Mouse (Mus musculus) hindbrain, embryonic 14.5 days (tissue): ENCODE measurements around the gene Htra1. TPM values are rescaled to one million over a fixed set of nuclear protein-coding genes. Genes with fewer than 3 reads are reported as not detected.

ENCODE experiments used
- ATAC-seq: fragments of 200-750 bp; cut with Nextera tagmentation; 2 replicates; pipeline ENCODE4 v1.8.0; 2017; ENCODE audit warnings: moderate number of reproducible peaks, mild to moderate bottlenecking, moderate TSS enrichment, moderate library complexity; ENCODE audit not compliant: low FRiP score
- DNase-seq: peaks from one replicate; pipeline ENCODE4 v3.0.0-alpha.2; 2015; ENCODE audit warnings: low spot score
- H3K27ac ChIP-seq: fragments of 300-500 bp; sonication (generic); 2 replicates; pipeline ENCODE4 v1.5.1; 2014; ENCODE audit warnings: mild to moderate bottlenecking, moderate library complexity
- H3K27me3 ChIP-seq: fragments of 300-500 bp; sonication (generic); 2 replicates; pipeline ENCODE4 v1.6.1; 2014; ENCODE audit warnings: mild to moderate bottlenecking, low read length, mixed read lengths; ENCODE audit not compliant: control insufficient read depth, insufficient read depth
- H3K36me3 ChIP-seq: fragments of 300-500 bp; sonication (generic); replicated peaks from 2 replicates; pipeline ENCODE4 v1.6.1; 2014; ENCODE audit not compliant: control insufficient read depth, insufficient read depth
- H3K4me1 ChIP-seq: fragments of 300-500 bp; sonication (generic); replicated peaks from 2 replicates; pipeline ENCODE4 v1.6.1; 2014; ENCODE audit warnings: antibody characterized with exemption, low read length, mixed read lengths; ENCODE audit not compliant: control insufficient read depth, insufficient read depth
- H3K4me2 ChIP-seq: fragments of 300-500 bp; sonication (generic); replicated peaks from 2 replicates; pipeline ENCODE4 v1.6.1; 2014; ENCODE audit warnings: mild to moderate bottlenecking, moderate library complexity
- H3K4me3 ChIP-seq: fragments of 300-500 bp; sonication (generic); replicated peaks from 2 replicates; pipeline ENCODE4 v1.5.1; 2014; ENCODE audit warnings: mild to moderate bottlenecking, low read length
- H3K9ac ChIP-seq: fragments of 300-500 bp; sonication (generic); 2 replicates; pipeline ENCODE4 v1.6.1; 2014
- H3K9me3 ChIP-seq: fragments of 300-500 bp; sonication (generic); 2 replicates; pipeline ENCODE4 v1.6.1; 2016; ENCODE audit warnings: low read length; ENCODE audit not compliant: control insufficient read depth
- WGBS: fragments of 180-500 bp; shearing (Covaris S2); extraction: QIAGEN DNeasy Blood & Tissue Kit; methylation state at CpG from one replicate; pipeline ENCODE4 v1.1.7; 2014; 5-methylcytosine and 5-hydroxymethylcytosine counted together
- polyA plus RNA-seq: library from polyadenylated mRNA; unstranded; fragments of >200 nt; fragmentation: Nextera tagmentation; extraction: Ambion mirVana; gene quantifications from 2 replicates; pipeline ENCODE4 v1.2.1, GENCODE M21; 2014

Gene Htra1
- polyA plus RNA-seq, 1 experiment from 2014 or later: 22.9 TPM

DNA sequence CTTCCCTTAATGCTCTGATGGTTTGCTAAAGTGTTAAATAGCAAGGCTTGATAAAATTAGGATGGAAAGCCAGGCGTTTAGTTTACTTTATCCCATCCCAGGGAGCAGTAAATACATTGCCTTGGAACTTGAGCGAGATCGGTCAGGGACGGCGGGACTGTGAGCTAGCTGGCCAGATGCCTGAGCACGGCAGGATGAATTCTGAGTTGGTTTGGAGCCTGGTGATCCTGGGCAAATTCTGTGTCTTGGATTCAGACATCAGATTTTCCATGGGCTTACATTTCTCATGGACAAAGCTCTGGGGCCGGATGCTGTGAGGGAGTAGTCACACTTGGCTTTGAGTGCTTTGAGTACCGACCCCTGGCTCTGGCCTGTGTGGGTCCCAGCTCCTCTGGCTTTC lies 4.8 kb downstream of the Htra1 start:
- Histone ChIP-seq H3K4me3 (no peak overlapping the region), H3K9ac (no peak overlapping the region), H3K36me3 (no peaks in the 10 kb centered on the region), H3K4me2 (no peak overlapping the region), H3K4me1 (peaks cover 11% of the 10 kb centered on the region; the same call in 1 of the 2 replicates), H3K9me3 (no peaks in the 10 kb centered on the region), H3K27ac (no peak overlapping the region), H3K27me3 (peaks cover 33% of the 10 kb centered on the region)
- ATAC-seq (no peak), DNase-seq (no peak)
- WGBS: 77% methylated on average over 8 of the region's 8 CpGs

GRCm38 (mm10) chr7:130943280-130943895 lies 7.5 kb downstream of the Htra1 start:
- WGBS: 93% methylated on average over 9 of the region's 9 CpGs

GRCm38 (mm10) chr7:130944766-130945475 lies 9.0 kb downstream of the Htra1 start:
- Histone ChIP-seq H3K9me3 (no peaks in the 10 kb centered on the region), H3K4me2 (no peak overlapping the region), H3K4me3 (no peak overlapping the region), H3K27me3 (no peaks in the 10 kb centered on the region), H3K36me3 (no peaks in the 10 kb centered on the region), H3K4me1 (no peaks in the 10 kb centered on the region), H3K27ac (no peak overlapping the region), H3K9ac (no peak overlapping the region)
- WGBS: 91% methylated on average over 11 of the region's 11 CpGs
- ATAC-seq: no peak
- DNase-seq: no peak

More at GRCm38 (mm10) chr7:130943280-130943895, 7.5 kb downstream of the Htra1 start:
- H3K4me1 ChIP-seq: no peaks in the 10 kb centered on the region
- H3K27ac ChIP-seq: no peak overlapping the region
- ATAC-seq (no peak), DNase-seq (no peak)
- no peaks in the 10 kb centered on the region for H3K36me3 ChIP-seq
- H3K27me3 ChIP-seq: peaks cover 8% of the 10 kb centered on the region
- no peak overlapping the region for H3K4me3 ChIP-seq
- no peak overlapping the region for H3K4me2 ChIP-seq
- H3K9ac ChIP-seq: no peak overlapping the region
- no peaks in the 10 kb centered on the region for H3K9me3 ChIP-seq

- no peaks in the 10 kb centered on the region for H3K36me3 ChIP-seq
- DNase-seq: no peak
- H3K4me2 ChIP-seq: no peak overlapping the region
- 93% methylated on average over 3 of the region's 3 CpGs for WGBS
- no peak for ATAC-seq
- no peak overlapping the region for H3K4me3 ChIP-seq
- H3K27ac ChIP-seq: no peak overlapping the region
- no peaks in the 10 kb centered on the region for H3K9me3 ChIP-seq
- no peaks in the 10 kb centered on the region for H3K27me3 ChIP-seq
- H3K9ac ChIP-seq: no peak overlapping the region
- H3K4me1 ChIP-seq: no peaks in the 10 kb centered on the region
These were observed 9.8 kb downstream of the Htra1 start for GRCm38 (mm10) chr7:130945730-130946129.

DNA sequence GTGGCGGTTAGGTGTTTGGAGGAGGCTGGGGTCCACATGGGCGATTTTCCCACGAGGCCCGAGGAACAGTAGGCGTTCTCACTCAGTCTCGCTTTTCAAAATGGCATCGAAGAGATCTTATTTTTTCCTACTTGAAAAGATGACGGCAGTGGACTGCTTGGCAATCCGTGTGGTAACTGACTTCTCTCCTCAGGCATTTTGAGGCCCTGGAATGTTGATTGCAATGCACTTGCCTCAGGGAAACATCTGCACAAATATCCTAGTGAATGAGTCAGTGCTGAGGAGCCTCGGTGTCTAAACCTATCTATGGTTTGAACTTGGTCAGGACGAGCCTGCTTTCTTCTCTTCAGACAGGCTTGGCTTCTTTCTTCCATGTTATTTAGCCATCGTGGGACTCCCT lies 10.4 kb downstream of the Htra1 start:
- WGBS: 88% methylated on average over 12 of the region's 12 CpGs
- H3K4me2 ChIP-seq: no peak overlapping the region
- ATAC-seq: no peak
- no peak overlapping the region for H3K27ac ChIP-seq
- H3K9me3 ChIP-seq: no peaks in the 10 kb centered on the region
- DNase-seq: no peak
- H3K27me3 ChIP-seq: no peaks in the 10 kb centered on the region
- H3K4me3 ChIP-seq: no peak overlapping the region
- no peaks in the 10 kb centered on the region for H3K4me1 ChIP-seq
- no peak overlapping the region for H3K9ac ChIP-seq
- H3K36me3 ChIP-seq: no peaks in the 10 kb centered on the region

DNA sequence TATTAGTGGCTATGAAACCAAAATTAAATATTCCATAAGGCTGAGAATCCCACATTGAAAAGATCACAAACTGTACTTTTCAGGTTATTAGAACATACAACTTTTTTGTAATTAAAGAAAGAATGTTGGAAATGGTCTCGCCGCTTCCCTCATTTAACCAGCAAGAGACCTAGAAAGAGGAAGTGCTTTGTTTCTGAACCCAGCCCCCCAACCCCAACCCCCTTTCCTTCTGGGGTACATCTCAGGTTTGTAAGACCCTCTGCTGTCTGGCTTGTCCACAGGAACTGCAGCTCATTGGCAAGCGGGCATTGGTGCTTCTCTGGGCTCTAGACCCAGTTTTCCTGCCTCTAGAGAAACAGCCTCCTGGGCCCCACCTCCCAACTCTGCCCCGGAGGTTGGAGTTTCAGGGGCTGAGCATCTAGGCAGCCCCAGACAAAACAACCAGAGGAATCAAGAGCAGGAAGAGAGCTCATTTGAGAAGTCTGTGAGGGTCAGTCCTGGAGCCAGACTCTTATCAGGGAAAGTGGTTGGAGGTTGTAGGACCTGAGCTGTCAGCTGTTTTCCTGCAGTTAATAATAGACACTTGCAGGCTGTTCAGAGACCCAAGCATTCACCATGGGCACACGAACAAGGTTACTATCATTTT lies 12.8 kb downstream of the Htra1 start:
- Histone ChIP-seq H3K4me2 (no peak overlapping the region), H3K9me3 (no peaks in the 10 kb centered on the region), H3K4me1 (no peaks in the 10 kb centered on the region), H3K36me3 (no peaks in the 10 kb centered on the region), H3K4me3 (no peak overlapping the region), H3K9ac (no peak overlapping the region), H3K27ac (no peak overlapping the region), H3K27me3 (no peaks in the 10 kb centered on the region)
- 74% methylated on average over 5 of the region's 5 CpGs for WGBS
- ATAC-seq: no peak
- DNase-seq: no peak

DNA sequence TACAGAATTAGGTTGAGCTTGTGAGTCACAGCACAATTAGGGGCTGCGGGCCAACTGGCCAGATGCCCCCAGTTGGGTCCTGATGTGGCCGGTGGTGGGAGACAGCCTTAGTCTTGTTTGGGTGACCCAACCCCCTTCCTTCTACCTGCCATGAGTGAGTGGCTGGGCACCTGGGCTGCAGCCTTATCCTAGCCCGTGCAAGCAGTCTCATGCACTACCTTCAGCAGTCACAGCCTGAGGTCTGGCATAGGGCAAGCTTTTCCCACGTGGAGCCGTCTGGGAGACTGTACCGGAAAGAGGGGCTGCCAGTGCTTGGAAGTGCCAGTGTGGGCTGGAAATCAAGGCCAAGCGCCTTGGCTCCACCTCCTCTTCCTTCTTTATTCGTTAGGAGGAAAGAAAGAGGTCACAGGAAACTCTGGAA lies 13.4 kb downstream of the Htra1 start:
- H3K4me2 ChIP-seq: no peak overlapping the region
- no peaks in the 10 kb centered on the region for H3K36me3 ChIP-seq
- ATAC-seq: no peak
- no peak for DNase-seq
- H3K4me1 ChIP-seq: no peaks in the 10 kb centered on the region
- no peak overlapping the region; the same call in 1 of the 2 replicates for H3K27ac ChIP-seq
- no peak overlapping the region for H3K9ac ChIP-seq
- H3K4me3 ChIP-seq: no peak overlapping the region
- no peaks in the 10 kb centered on the region for H3K27me3 ChIP-seq
- H3K9me3 ChIP-seq: no peaks in the 10 kb centered on the region
- 50% methylated on average over 8 of the region's 8 CpGs for WGBS

GRCm38 (mm10) chr7:130950482-130950881 lies 14.6 kb downstream of the Htra1 start:
- WGBS: 91% methylated on average over 7 of the region's 7 CpGs
- ATAC-seq: no peak
- no peak overlapping the region for H3K27ac ChIP-seq
- no peaks in the 10 kb centered on the region for H3K36me3 ChIP-seq
- no peaks in the 10 kb centered on the region for H3K4me1 ChIP-seq
- H3K4me3 ChIP-seq: no peak overlapping the region
- DNase-seq: no peak
- no peaks in the 10 kb centered on the region for H3K9me3 ChIP-seq
- no peak overlapping the region for H3K4me2 ChIP-seq
- no peak overlapping the region for H3K9ac ChIP-seq
- H3K27me3 ChIP-seq: no peaks in the 10 kb centered on the region

GRCm38 (mm10) chr7:130951004-130951403 lies 15.1 kb downstream of the Htra1 start:
- 84% methylated on average over 5 of the region's 5 CpGs for WGBS
- H3K4me2 ChIP-seq: no peak overlapping the region
- H3K27me3 ChIP-seq: no peaks in the 10 kb centered on the region
- ATAC-seq (no peak), DNase-seq (no peak)
- H3K9me3 ChIP-seq: no peaks in the 10 kb centered on the region
- H3K36me3 ChIP-seq: no peaks in the 10 kb centered on the region
- H3K9ac ChIP-seq: no peak overlapping the region
- no peak overlapping the region for H3K4me3 ChIP-seq
- no peaks in the 10 kb centered on the region for H3K4me1 ChIP-seq
- H3K27ac ChIP-seq: no peak overlapping the region
